Mouse (Mus musculus) left cerebral cortex, postnatal 25 days (tissue): ENCODE measurements around the gene Dnah14. TPM values are rescaled to one million over a fixed set of nuclear protein-coding genes. Genes with fewer than 3 reads are reported as not detected.

Experiments
- DNase-seq, 2 experiments: peaks; one replicate each; pipeline ENCODE4 v3.0.0; 2022; ENCODE audit warnings: low spot score in 2 of 2, mixed read lengths in 1 of 2
- intact Hi-C: fragments of 180-260 bp; cut with DNase I; formaldehyde crosslinking; loops from one replicate; pipeline ENCODE4 v1.15.1; 2025
- total RNA-seq, 2 experiments: library from RNA; stranded (reverse); gene quantifications; 2 replicates each; pipeline ENCODE4 v1.2.3; 2021

Dnah14 gene
- total RNA-seq: 1 to 10 TPM in 1 of 2 experiments, under 1 TPM in 1; 0.69 to 1.9 TPM

GRCm38 (mm10) chr1:181576322-181576721 is at the start of gene Dnah14:
Dnah14 (plus strand) TSS chr1:181576559.
- intact Hi-C loops: no loop called here
- DNase-seq: no peak

GRCm38 (mm10) chr1:181529368-181529767 is 47.0 kb upstream of the Dnah14 start:
- peak in 1 of 2 experiments; percentile 44 for DNase-seq

GRCm38 (mm10) chr1:181535165-181535873 is 41.0 kb upstream of the Dnah14 start:
- intact Hi-C loops: loop anchor here (5.0 kb wide), 2 partner anchors 68 to 153 kb away; no protein-coding TSS in a partner anchor
- DNase-seq: peak; percentile 64 to 92

More at GRCm38 (mm10) chr1:181529368-181529767, 47.0 kb upstream of the Dnah14 start:
- intact Hi-C loops: no loop called here

GRCm38 (mm10) chr1:181537627-181538525 is 38.5 kb upstream of the Dnah14 start:
- intact Hi-C loops: loop anchor here (5.0 kb wide), 2 partner anchors 71 to 156 kb away; no protein-coding TSS in a partner anchor
- no peak for DNase-seq

DNA sequence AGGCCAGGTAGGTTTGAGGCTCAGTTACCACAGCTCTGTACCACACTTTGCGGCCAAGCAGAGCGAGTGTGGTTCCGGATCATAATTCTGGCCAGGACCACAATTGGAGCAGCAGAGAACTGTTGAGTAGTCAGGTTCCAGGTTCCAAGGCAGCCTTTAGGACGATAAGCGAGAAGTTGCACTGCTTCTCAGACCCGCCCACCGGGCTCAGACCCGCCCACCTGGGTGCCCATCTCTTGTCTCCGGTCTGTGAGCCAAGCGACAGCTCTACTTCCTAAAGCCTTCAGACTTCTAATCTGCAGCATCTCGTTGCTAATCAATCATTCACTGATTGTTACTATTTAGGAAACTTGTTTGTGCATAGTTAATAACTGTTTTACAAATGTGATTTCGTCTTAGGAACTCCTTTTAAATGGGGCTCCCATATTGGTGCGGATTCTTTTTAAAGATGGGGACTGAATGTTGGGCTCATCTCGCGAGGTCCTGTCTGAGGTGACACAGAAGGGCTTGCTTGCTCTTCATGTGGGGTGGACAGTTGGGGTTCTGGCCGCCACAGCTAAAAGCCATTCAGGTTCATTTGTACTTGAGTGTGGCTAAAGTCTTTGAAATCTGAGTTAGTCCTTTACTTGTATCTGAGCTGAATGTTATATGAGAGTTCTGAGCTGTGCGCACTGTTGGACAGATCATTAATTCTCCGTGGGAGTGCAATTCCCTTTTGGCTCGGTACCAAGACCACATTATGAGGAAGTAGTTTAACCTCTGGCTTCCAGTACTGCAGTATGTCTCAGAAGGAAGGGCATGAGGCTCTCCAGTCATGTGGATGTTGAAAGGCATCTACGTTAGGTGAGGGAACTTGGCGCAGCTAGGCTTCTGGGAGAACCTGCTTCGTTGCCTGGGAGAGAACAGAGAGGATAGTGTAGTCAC is 36.3 kb upstream of the Dnah14 start:
- intact Hi-C loops: loop anchor here (5.0 kb wide), 2 partner anchors 73 to 158 kb away; no protein-coding TSS in a partner anchor
- DNase-seq: no peak

DNA sequence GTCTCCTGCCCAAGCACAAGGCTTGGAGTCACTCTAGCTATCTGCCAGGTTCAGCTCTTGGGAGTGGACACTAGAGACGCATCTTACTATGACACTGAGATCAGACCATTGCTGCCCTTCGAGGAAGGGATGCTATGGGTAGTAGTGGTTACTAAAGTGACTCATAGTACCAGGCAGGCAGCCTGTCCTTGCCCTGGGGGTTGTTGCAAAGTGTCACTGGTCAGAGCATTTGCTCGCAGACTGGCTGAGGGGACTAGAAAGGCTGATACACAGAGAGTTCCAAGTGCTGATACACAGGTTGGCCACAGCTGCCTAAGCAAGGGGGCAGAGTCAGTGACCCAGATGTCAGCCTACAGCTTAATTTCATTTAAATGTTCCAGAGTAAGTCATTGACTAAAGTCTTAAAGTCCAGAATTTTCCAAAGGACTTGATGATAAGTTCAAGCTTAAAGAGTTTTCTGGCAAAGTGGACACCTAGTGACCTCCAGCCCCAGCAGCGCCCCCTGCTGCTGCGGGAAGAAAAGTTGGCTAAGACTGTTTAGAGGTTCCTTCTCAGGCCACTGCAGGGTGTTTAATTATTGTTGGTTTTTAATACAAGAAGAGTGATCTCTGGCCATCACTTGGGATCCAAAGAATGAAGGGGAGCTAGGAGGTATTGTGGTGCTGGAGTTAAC is 32.5 kb upstream of the Dnah14 start:
- DNase-seq: no peak
- intact Hi-C loops: no loop called here

- intact Hi-C loops: loop anchor here (5.0 kb wide), 3 partner anchors 72 to 273 kb away; no protein-coding TSS in a partner anchor
- DNase-seq: peak; percentile 79 to 87
These were observed 31.2 kb upstream of the Dnah14 start for GRCm38 (mm10) chr1:181545044-181545772.

GRCm38 (mm10) chr1:181549987-181550386 is 26.4 kb upstream of the Dnah14 start:
- peak; percentile 42 to 81 for DNase-seq

DNA sequence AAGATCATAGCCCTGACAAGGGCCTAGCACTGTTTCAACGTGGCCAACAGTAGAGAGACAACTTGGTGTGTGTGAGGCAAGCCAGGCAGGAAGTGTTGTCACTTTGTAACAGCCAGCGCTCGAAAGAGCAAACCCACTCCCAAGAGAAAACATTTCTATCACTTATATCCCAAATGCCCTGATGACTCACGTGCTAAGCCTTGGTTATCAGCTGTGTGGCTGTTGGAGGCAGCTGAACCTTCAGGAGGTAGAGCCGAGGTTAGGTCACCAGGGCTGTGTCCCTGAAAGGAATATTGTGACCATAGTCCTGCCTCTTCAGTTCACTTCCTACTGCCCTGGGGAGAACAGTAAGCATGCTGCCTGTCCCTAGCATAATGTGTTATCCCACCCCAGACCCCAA is 25.5 kb upstream of the Dnah14 start:
- intact Hi-C loops: no loop called here
- no peak for DNase-seq

More at GRCm38 (mm10) chr1:181549987-181550386, 26.4 kb upstream of the Dnah14 start:
- intact Hi-C loops: loop anchor here (5.0 kb wide), 3 partner anchors 67 to 278 kb away; no protein-coding TSS in a partner anchor

- DNase-seq: peak; percentile 23 to 62
These were observed 23.6 kb upstream of the Dnah14 start for GRCm38 (mm10) chr1:181552533-181553410.

DNA sequence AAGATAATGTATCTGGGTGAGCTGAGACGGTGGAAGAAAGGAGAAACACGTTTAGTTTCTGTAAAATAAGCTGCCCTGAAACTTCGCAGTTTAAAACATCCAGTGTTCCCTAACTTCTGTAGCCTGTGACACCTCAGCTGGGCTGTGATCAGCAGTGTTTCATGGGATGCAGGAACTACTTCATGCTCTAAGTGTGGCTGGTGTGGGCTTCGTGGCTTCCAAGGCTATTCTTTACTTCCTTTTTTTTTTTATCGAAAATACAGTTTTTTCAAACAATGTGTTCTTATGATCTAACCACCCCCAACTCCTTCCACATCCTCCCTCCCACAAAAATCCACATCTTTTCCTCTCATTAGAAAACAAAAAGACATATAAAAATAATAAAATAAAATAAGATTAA is 20.9 kb upstream of the Dnah14 start:
- intact Hi-C loops: no loop called here
- no peak for DNase-seq

More at GRCm38 (mm10) chr1:181552533-181553410, 23.6 kb upstream of the Dnah14 start:
- intact Hi-C loops: no loop called here

DNA sequence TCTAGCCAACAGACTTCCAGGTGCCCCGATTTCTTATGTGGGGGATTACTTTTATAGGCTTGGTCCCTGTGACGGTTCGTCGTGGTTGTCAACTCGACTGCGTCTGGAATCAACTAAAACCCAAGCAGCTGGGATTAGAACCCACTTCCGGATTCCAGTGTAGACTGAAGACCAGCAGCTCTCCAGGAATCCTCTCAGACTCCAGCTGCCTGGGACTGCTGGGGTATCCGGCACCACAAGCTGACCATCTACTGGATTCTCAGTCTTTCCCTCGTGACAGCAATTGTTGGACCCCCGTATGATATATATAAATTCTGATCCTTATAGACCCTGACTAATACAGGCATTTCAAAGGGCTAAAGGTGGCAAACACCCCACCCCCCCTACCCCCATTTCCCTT is 16.7 kb upstream of the Dnah14 start:
- no peak for DNase-seq
- intact Hi-C loops: no loop called here

DNA sequence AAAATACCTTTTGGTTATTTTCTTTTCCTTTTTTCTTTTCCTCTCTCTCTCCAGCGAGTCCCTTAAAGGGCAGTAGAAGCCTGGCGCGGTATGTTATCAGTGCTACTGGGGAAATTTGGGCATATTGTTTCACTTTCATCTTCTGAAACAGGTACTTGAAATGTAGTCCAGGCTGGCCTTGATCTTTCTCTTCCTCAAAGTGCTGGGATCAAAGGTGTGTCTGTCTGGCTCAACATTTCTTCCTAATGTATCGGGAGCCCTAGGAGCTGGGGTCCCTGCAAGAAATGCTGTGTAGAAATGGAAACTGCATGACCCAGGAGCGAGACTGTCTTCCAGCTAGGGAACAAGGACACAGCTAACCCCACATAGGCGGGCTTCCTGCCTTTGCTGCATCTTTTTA is 16.0 kb upstream of the Dnah14 start:
- intact Hi-C loops: no loop called here
- no peak for DNase-seq

DNA sequence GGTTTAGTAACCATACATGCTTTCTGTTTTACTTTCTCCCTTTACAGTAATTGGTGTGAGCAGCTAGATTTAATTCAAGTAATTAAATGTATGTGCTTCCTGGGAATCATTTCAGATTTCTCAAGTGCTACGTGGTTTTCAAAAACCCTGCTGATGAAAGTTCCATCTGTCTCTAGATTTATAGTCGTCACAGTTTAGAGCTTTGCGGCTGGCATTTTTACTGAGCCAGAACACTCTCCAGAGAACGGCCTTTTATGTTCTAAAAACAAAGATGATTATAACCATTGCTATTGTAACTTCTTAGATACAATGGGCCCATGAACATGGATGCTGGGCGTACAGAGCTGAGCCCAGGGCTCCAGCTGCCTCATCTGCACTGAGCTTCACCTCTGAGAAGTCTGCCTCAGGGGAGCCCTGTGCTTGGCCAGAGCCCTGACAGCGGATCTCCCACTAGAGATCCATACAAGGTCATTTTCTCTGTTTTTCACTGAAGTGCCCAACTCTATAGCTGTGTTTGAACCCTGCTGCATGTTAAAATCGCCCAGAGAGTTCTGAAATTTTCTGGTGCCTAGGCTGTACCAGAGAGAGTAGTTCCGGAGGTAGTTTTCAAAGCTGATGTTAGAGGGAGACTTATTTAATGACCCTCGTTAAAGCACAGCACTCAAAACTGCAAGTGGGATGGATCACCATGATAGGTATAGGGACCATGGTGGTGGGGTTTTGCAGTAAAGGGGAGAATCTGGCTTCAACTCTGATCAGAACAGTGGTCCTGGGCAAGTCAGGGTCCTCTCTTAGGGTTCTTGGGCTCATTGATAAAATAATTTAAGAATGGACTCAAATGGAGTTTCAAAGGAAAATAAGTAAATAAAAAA is 15.2 kb upstream of the Dnah14 start:
- intact Hi-C loops: no loop called here
- peak in 1 of 2 experiments; percentile 47 for DNase-seq

DNA sequence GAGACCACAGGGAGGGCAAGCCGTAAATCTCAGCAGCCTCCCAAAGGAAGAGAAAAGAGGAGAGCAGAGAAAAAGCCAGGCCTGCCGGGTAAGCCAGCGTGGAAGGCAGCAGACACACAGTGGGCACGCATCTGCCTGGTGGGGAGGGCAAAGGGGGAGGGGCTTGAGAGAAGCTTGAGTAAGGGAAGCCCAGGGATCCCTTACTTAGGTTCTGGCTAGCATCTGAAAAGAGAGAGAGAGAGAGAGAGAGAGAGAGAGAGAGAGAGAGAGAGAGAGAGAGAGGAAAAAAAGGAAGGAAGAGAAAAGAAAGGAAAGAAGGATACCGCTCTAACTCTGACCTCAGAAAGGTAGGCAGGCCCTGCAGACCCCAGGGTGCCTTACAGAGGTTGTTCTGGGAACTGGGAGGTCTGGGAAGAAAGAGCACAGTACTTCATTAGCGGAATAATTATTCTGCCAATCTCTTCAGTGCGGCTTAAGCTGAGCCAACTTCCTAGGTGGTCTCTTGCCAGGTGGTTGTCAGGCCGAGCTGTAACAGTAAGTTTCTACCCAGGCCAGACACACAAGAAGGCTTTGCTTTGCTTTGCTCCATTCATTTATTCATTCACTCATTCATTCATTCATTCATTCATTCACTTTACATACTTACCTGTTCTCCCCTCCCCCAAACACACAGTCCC is 14.5 kb upstream of the Dnah14 start:
- intact Hi-C loops: no loop called here

GRCm38 (mm10) chr1:181569447-181569846 is 6.9 kb upstream of the Dnah14 start:
- intact Hi-C loops: no loop called here
- no peak for DNase-seq

More for the DNA sequence above, 14.5 kb upstream of the Dnah14 start:
- no peak for DNase-seq
